Mouse (Mus musculus) intestine, postnatal 0 days (tissue): Measurements from ENCODE around the gene AC134908.4. TPM values are rescaled to one million over a fixed set of nuclear protein-coding genes. Genes with fewer than 3 reads are reported as not detected.

ENCODE experiments used
- ATAC-seq: fragments of 200-750 bp; cut with Nextera tagmentation; 2 replicates; pipeline ENCODE4 v1.8.0; 2017; ENCODE audit warnings: mild to moderate bottlenecking, moderate TSS enrichment, moderate library complexity
- H3K27ac ChIP-seq: fragments of 300-500 bp; sonication (generic); 2 replicates; pipeline ENCODE4 v1.5.1; 2014; ENCODE audit warnings: mild to moderate bottlenecking, low read depth, low read length, moderate library complexity
- H3K27me3 ChIP-seq: fragments of 300-500 bp; sonication (generic); replicated peaks from 2 replicates; pipeline ENCODE4 v1.6.1; 2014; ENCODE audit warnings: low read length, mixed read lengths; ENCODE audit not compliant: control insufficient read depth, insufficient read depth
- H3K36me3 ChIP-seq: fragments of 300-500 bp; sonication (generic); 2 replicates; pipeline ENCODE4 v1.6.1; 2014; ENCODE audit warnings: mild to moderate bottlenecking, moderate library complexity; ENCODE audit not compliant: control insufficient read depth, insufficient read depth
- H3K4me1 ChIP-seq: fragments of 300-500 bp; sonication (generic); replicated peaks from 2 replicates; pipeline ENCODE4 v1.6.1; 2014; ENCODE audit warnings: antibody characterized with exemption, low read length, mixed read lengths; ENCODE audit not compliant: control insufficient read depth, insufficient read depth
- H3K4me2 ChIP-seq: fragments of 300-500 bp; sonication (generic); replicated peaks from 2 replicates; pipeline ENCODE4 v1.6.1; 2014; ENCODE audit warnings: low read depth, mild to moderate bottlenecking, moderate library complexity
- H3K4me3 ChIP-seq: fragments of 300-500 bp; sonication (generic); 2 replicates; pipeline ENCODE4 v1.5.1; 2014; ENCODE audit warnings: low read depth, low read length
- H3K9ac ChIP-seq: fragments of 300-500 bp; sonication (generic); 2 replicates; pipeline ENCODE4 v1.6.1; 2014; ENCODE audit warnings: mild to moderate bottlenecking, low read depth, low read length
- H3K9me3 ChIP-seq: fragments of 300-500 bp; sonication (generic); 2 replicates; pipeline ENCODE4 v1.6.1; 2016; ENCODE audit warnings: mixed run types; ENCODE audit not compliant: control insufficient read depth
- CTCF ChIP-seq: sonication (generic); IDR thresholded peaks from 2 replicates; pipeline ENCODE4 v1.5.1; 2016; ENCODE audit warnings: low read depth, mild to moderate bottlenecking, control low read depth, antibody characterized with exemption, moderate library complexity
- WGBS: fragments of 180-500 bp; shearing (Covaris S2); extraction: QIAGEN DNeasy Blood & Tissue Kit; methylation state at CpG from one replicate; pipeline ENCODE4 v1.1.7; 2014; 5-methylcytosine and 5-hydroxymethylcytosine counted together
- polyA plus RNA-seq: library from polyadenylated mRNA; unstranded; fragments of >200 nt; fragmentation: Nextera tagmentation; extraction: Ambion mirVana; gene quantifications from 2 replicates; pipeline ENCODE4 v1.2.1, GENCODE M21; 2015

The AC134908.4 gene
- polyA plus RNA-seq: not detected in 2 replicates

GRCm38 (mm10) chr17:25795609-25796092 lies at the start of gene AC134908.4:
Gene AC134908.4 (minus strand): TSS chr17:25795659.
- 48% methylated on average over 6 of the region's 6 CpGs for WGBS
- no peaks in the 10 kb centered on the region for H3K36me3 ChIP-seq
- no peak within 1 kb of the TSS; the same call in 1 of the 2 replicates for H3K27ac ChIP-seq
- peaks cover 22% of the 10 kb centered on the region; the same call in 1 of the 2 replicates for H3K4me1 ChIP-seq
- H3K4me3 ChIP-seq: peak within 1 kb of the TSS; percentile 81
- peak within 1 kb of the TSS; percentile 93 for H3K4me2 ChIP-seq
- peak within 1 kb of the TSS; percentile 40; the same call in 1 of the 2 replicates for H3K9ac ChIP-seq
- ATAC-seq: no peak
- H3K27me3 ChIP-seq: no peaks in the 10 kb centered on the region
- no peak for TF ChIP-seq CTCF
- H3K9me3 ChIP-seq: no peaks in the 10 kb centered on the region

GRCm38 (mm10) chr17:25844396-25844901 lies 49.0 kb upstream of the AC134908.4 start, which contains the start of gene Rhot2:
Gene Rhot2 (minus strand): TSS chr17:25844851.
- peak within 1 kb of the TSS; percentile 79 for H3K4me3 ChIP-seq
- H3K9me3 ChIP-seq: no peaks in the 10 kb centered on the region
- 1% methylated on average over 18 of the region's 21 CpGs for WGBS
- H3K36me3 ChIP-seq: peaks cover 31% of the 10 kb centered on the region
- H3K4me2 ChIP-seq: peak within 1 kb of the TSS; percentile 95
- ATAC-seq: peak; percentile 85
- H3K27me3 ChIP-seq: no peaks in the 10 kb centered on the region
- TF ChIP-seq CTCF: peak; percentile 77
- 0 out of 2 replicates have a peak, but pooled peaks cover 3% of the 10 kb centered on the region for H3K4me1 ChIP-seq
- peak within 1 kb of the TSS; percentile 78 for H3K9ac ChIP-seq
- H3K27ac ChIP-seq: peak within 1 kb of the TSS; percentile 92

GRCm38 (mm10) chr17:25843636-25844395 lies 48.4 kb upstream of the AC134908.4 start:
- H3K27ac ChIP-seq: peak overlapping the region; percentile 92
- no peaks in the 10 kb centered on the region for H3K9me3 ChIP-seq
- peaks cover 34% of the 10 kb centered on the region for H3K36me3 ChIP-seq
- no peak for TF ChIP-seq CTCF
- H3K4me1 ChIP-seq: peaks cover 3% of the 10 kb centered on the region; the same call in 1 of the 2 replicates
- H3K4me3 ChIP-seq: peak overlapping the region; percentile 79
- peak; percentile 19; the same call in 1 of the 2 replicates for ATAC-seq
- no peaks in the 10 kb centered on the region for H3K27me3 ChIP-seq
- H3K4me2 ChIP-seq: peak overlapping the region; percentile 95
- H3K9ac ChIP-seq: peak overlapping the region; percentile 78
- WGBS: 2% methylated on average over 37 of the region's 38 CpGs

- peaks cover 3% of the 10 kb centered on the region; the same call in 1 of the 2 replicates for H3K4me1 ChIP-seq
- H3K9ac ChIP-seq: no peak overlapping the region
- 81% methylated on average over 4 of the region's 4 CpGs for WGBS
- H3K4me3 ChIP-seq: peak overlapping the region; percentile 79
- no peak for ATAC-seq
- H3K27me3 ChIP-seq: no peaks in the 10 kb centered on the region
- peaks cover 35% of the 10 kb centered on the region for H3K36me3 ChIP-seq
- TF ChIP-seq CTCF: no peak
- peak overlapping the region; percentile 95 for H3K4me2 ChIP-seq
- peak overlapping the region; percentile 11; the same call in 1 of the 2 replicates for H3K27ac ChIP-seq
- no peaks in the 10 kb centered on the region for H3K9me3 ChIP-seq
Observed at GRCm38 (mm10) chr17:25843122-25843521, 47.7 kb upstream of the AC134908.4 start.

- no peak overlapping the region for H3K4me2 ChIP-seq
- ATAC-seq: no peak
- peaks cover 38% of the 10 kb centered on the region for H3K36me3 ChIP-seq
- WGBS: 77% methylated on average over 3 of the region's 3 CpGs
- TF ChIP-seq CTCF: no peak
- no peak overlapping the region for H3K9ac ChIP-seq
- no peaks in the 10 kb centered on the region for H3K9me3 ChIP-seq
- no peak overlapping the region for H3K27ac ChIP-seq
- no peak overlapping the region for H3K4me3 ChIP-seq
- H3K4me1 ChIP-seq: peaks cover 3% of the 10 kb centered on the region; the same call in 1 of the 2 replicates
- no peaks in the 10 kb centered on the region for H3K27me3 ChIP-seq
Observed at GRCm38 (mm10) chr17:25842509-25842908, 47.0 kb upstream of the AC134908.4 start.
